Mouse (Mus musculus) thymus, postnatal 4 days (tissue): ENCODE results near the gene Tnfaip6.
"Not testable (repeated sequence)": the region's sequence is repeated elsewhere in the genome, so short reads cannot be mapped to it uniquely, and the experiment has no call there.

Source experiments
- DNase-seq: peaks from one replicate; pipeline ENCODE4 v3.0.0; 2021

The Tnfaip6 gene

DNA sequence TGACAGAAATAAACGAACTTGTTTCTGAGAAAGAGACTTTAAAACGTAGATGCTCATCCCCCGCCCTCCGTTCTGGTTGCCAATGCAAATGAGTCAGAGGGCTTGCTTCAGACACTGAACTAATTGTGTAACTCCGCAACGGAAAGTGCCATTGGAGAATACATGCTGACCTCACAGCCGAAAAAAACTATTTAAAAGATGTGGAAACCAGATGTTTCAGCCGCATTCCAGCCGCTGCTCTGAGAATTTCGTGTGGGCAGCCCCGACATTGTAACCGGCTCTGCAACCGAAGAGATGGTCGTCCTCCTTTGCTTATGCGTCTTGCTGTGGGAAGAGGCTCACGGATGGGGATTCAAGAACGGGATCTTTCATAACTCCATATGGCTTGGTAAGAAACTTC, at the start of gene Tnfaip6:
Gene Tnfaip6, plus strand, starts transcription at position 128 of the 400 bp plus-strand sequence.
- no peak for DNase-seq

DNA sequence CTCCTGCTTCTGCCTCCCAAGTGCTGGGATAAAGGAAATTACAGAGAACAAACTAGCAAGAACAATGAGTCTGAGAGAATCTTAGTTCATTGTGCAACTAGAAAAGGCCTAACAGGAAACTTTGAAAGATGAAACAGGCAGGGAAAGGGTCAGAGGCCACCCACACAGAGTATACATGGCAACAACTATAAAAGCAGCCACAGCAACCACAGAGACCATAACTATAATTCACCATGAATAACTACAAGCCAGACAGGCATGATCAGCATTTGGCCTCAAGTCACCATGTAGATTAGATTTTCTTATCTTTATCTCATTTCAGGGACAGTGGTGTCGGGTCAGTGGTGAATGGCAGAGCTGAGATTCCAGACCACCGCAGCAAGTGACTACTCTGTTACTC, 48.2 kb upstream of the Tnfaip6 start:
- no peak for DNase-seq

- no peak for DNase-seq
These were observed 46.4 kb upstream of the Tnfaip6 start for GRCm38 (mm10) chr2:51991447-51991846.

DNA sequence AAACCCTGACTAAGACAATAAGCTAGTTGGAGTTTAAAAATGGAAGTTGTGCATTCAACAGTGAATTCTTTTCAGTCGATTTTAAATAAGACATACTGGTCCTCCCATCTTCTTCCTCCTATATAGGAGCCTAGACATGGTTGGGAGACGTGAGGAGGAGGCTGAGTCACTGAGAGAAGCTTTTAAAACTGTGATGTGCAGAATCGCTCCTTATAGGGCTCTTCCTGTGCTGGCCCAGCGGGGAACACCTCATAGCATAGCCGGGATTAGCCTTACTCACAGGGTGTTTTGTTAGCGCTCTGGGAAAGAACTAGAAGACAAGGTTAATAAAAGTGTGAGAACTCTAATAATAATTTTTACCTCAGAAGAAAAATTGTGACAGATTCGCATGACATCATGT, 37.8 kb upstream of the Tnfaip6 start:
- DNase-seq = no peak

DNA sequence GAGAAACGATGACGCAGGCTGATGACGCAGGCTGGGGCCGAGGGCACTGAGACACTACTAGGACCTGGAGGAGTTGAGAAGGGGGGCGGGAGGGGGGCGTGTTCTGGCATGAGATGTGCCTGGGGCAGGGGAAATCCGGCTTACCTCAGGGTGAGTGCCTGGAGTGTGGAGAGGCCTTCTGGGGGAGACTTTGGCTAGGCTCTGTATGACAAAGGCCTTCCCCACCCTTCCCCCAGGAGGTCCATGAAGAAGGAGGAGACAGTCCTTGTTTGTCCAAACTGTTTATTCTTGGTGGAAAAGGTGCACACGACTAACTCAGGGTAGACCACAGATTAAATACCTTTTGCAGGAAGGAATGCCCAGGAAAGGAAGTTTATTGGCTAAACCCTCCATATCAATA, 36.3 kb upstream of the Tnfaip6 start:
- DNase-seq = no peak

DNA sequence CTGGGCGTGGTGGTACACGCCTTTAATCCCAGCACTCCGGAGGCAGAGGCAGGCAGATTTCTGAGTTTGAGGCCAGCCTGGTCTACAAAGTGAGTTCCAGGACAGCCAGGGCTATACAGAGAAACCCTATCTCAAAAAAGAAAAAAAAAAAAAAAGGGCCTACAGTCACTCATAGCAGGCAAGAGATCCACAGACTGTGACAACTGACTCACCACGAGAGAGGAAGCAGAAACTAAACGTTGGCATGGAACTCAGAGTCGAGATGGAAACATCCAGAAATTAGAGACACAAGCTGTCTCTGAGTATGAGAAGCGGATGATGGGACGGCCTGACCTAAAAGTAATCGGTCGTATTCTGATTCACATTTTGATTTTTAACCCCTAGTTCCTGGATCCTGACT, 35.5 kb upstream of the Tnfaip6 start:
- DNase-seq = not testable (repeated sequence)

- no peak for DNase-seq
These were observed 31.4 kb upstream of the Tnfaip6 start for GRCm38 (mm10) chr2:52006380-52006779.

GRCm38 (mm10) chr2:52011820-52012219, 26.0 kb upstream of the Tnfaip6 start:
- not testable (repeated sequence) for DNase-seq

DNA sequence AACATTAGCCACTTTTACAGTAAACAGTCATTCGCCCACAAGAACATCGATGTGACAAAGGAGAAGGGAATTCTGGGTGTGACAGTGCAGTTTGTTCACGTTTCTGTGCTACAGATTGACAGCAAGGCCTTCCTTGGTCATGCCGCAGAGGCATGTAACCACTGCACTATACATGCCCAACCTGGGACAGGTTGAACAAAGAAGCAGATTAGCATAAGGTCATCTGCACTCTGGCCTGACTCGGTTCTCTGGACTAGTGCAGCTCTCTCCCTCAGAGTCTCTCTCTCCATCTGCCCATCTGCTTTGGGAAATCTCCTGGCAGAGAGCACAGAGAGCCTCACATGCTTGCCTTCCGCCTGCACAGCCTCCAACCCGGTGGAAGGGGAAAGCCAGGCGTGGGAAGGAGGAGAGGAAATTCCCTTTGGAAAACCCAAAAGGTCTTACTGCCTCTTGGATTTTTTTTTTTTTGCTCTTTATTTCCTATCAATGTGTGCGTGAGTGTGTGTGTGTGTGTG, 24.4 kb upstream of the Tnfaip6 start:
- DNase-seq = no peak

DNA sequence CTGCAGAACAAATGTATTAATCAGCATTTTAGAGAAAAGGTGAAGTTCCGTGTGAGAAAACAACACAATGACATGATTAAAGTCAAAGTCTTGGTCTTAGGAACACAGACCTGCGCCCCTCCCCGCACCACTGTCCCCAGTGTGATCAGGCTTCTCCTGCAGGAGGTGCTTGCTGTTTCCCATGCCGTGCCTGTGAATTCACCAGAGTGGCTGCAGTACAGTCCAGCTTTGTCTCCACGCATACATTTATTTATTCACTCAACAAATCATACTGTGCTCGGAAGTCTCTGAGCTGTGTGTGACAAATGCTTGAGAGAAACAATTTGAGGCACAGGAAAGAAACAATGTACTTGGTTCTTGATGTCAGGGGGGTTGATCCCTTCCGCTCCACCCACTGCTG, 21.4 kb upstream of the Tnfaip6 start:
- DNase-seq = no peak

GRCm38 (mm10) chr2:52027061-52027460, 10.7 kb upstream of the Tnfaip6 start:
- no peak for DNase-seq

- DNase-seq = peak; percentile 14
These were observed 8.4 kb upstream of the Tnfaip6 start for GRCm38 (mm10) chr2:52029426-52029825.

DNA sequence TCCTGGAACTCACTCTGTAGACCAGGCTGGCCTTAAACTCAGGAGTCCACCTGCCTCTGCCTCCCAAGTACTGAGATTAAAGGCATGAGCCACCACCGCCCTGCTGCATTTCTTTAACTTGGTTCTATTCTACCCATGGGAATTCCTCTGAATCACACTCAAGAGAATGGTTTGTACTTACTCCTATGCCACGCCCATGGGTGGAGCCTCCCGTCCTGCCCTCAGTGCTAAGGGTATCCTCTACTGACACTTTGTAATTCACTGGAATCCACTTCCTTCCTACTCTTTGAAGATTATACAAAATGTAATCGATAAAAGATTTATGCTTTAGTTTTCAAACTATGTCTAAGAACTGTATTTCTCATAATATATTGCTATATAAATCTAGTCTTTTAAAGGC, 6.3 kb upstream of the Tnfaip6 start:
- DNase-seq = no peak

- no peak for DNase-seq
These were observed 3.2 kb upstream of the Tnfaip6 start for GRCm38 (mm10) chr2:52034601-52035000.

DNA sequence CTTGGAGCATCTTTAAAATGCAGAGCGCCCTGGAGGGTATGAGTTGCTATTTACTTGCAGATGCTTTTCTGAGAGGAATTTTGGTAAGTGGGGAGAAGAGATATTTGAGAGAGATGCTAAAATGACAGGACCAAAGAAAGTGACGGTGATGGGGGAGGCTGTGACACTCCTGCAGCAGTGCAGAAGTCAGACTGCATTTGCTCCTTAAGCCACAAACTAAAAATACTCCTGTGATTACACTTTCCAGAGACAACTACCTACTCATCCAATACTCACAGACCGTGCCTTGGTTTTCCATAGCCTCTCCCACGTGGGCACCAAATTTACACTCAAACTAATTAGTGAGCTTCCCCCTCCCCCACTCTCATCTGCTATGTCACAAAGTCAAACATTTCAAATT, 2.7 kb upstream of the Tnfaip6 start:
- DNase-seq = no peak

DNA sequence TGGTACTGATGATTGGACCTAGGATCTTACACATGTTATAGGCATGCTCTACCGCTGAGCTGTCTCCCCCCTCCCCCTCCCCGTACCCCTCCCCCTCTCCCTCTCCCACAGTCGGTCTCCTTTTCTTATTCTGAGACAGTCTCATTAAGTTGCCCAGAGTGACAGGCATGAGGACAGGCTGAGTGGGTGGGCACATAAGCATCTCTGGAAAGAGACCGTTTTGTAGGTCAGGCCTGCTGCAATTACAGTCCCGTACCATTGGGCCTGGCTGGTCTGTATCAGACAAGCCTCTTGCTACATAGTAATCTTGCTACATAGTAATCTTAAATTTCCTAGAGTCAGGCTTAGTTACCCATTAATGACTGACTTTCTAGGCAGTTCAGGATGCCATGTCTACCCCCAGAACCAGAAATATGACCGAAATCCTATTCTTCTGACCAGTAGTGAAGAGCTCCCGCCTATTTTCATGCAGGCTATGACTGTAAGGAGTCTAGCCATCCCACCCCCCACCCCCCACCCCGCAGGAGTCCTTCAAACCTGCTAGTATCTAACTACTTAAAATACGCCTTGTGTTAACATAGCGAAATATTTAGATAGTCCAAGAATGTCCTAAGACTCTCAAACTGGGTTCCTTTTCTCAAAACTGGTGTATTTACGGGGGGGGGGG, 747 bp upstream of the Tnfaip6 start:
- DNase-seq = no peak

DNA sequence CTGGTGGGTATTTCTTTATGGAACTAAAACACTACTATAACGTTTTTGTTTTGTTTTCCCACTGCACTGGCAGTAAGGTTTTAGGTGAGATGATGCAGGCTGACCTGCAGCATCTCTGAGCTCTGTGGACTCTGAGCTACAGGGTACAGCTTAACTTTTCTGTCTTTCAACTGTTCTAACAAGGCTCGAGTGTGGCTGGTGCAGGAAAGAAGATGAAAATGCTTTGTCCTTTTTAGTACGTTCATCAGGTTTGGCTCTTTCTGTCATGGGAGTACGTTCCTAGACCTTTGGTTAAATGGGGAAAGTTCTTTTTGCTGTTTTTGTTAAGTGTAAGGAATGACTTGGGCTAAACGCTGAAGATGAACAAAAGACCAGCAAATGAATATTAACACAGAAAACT, 749 bp downstream of the Tnfaip6 start:
- DNase-seq = no peak

- DNase-seq = no peak
These were observed 1.4 kb downstream of the Tnfaip6 start for GRCm38 (mm10) chr2:52039083-52039801.

GRCm38 (mm10) chr2:52042132-52042531, 4.3 kb downstream of the Tnfaip6 start:
- no peak for DNase-seq

GRCm38 (mm10) chr2:52042714-52043113, 4.9 kb downstream of the Tnfaip6 start:
- DNase-seq = no peak

DNA sequence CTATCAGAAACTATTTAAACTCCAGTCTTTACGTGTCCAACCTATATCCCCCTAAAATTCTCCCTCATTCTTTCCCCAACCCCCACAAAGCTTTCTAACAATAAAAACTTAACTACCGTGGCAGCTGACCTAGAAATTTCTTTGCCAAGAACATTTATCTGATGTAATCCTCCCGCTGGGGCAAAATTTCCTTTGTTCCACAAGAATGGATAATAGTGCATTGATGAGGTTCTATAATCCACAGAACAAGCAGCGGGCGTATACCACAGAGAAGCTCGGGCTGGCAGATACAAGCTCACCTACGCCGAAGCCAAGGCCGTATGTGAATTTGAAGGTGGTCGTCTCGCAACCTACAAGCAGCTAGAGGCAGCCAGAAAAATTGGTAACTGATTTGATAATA, 5.7 kb downstream of the Tnfaip6 start:
- DNase-seq = no peak

GRCm38 (mm10) chr2:52046032-52046431, 8.2 kb downstream of the Tnfaip6 start:
- DNase-seq = no peak

GRCm38 (mm10) chr2:52050823-52051222, 13.0 kb downstream of the Tnfaip6 start:
- DNase-seq = no peak

DNA sequence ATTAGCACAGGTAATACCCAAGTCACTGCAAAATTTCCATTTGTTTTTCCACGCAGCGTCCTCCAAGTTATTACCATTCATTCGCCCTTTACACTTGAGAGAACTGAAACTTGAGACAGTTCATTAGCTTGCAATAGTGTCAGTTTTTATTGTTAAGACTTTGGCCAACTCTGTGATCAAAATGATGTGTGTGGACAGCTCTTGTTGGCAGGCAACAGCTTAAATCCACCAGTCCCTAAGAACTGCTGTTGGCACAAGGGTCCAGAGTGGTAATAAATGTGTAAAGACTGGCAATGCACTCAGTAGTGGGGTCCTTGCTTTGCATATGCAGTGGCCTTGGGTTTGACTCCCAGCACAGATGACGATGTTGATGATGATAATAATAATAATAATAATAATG, 14.5 kb downstream of the Tnfaip6 start:
- DNase-seq = no peak

GRCm38 (mm10) chr2:52053502-52053901, 15.7 kb downstream of the Tnfaip6 start:
- no peak for DNase-seq
